Mouse (Mus musculus): ENCODE data around the gene Eif4a3. TPM values are rescaled to one million over a fixed set of nuclear protein-coding genes. Genes with fewer than 3 reads are reported as not detected.

Eif4a3 gene
- polyA plus RNA-seq (2014; fragmentation: Illumina TruSeq; extraction: RNeasy Lipid Tissue Mini Kit (QIAGEN cat#74804); ENCODE audit: low replicate concordance), result 31.3 TPM

DNA sequence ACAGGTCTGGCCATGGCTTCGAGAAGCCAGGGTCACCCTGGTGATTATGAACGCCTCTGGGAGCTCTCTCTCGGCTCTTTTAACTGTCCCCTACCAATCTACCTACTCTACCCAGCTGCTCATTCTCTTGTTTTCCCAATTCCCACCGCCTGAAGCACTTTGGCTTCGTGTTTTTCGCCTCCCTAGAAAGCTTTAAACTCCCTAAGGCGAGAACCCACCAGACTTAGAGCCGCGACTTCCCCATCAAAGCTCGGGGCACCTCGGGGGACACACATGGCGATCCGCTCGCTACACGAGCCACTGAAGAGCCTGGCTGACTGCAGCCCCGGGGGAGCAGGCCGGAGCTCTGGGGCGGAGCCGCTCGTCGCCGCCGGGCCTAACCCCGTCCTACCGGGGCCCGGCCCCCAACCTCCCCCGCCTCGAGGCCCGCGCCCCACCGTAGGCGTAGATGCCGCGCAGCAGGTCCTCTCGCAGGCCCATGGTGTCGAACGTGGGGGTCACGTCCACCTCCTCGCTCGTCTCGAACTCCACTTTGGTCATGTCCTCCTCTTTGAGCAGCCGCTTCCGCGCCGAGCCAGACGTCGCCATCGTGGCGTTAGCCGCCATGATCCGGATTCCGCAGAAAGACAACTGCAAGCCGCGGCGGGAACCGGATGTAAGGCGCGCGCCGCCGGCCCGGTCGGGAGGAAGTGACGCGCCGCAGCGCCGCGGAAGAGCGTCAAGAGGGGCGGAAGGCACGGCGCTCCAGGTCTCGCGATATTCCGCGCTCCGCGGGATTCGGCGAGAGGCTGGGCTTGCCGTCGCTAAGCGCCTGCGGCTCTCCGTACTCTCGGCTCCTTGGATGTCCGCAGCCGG, at the start of gene Eif4a3:
Gene Eif4a3, minus strand, starts transcription at position 699 of the 855 bp plus-strand sequence.

DNA sequence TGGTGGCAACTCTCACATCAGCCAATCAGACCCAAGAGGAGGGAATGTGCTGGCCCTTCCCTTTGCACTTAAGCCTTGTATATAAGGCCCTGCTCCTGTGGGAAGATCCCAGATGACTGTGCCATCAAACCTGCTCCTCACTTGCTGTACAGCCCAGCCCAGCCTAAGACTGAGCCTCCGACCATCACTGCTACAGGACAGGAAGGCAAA, 7.7 kb upstream of the Eif4a3 start, which contains the start of gene Card14:
Gene Card14, plus strand, starts transcription at position 111 of the 210 bp plus-strand sequence.

DNA sequence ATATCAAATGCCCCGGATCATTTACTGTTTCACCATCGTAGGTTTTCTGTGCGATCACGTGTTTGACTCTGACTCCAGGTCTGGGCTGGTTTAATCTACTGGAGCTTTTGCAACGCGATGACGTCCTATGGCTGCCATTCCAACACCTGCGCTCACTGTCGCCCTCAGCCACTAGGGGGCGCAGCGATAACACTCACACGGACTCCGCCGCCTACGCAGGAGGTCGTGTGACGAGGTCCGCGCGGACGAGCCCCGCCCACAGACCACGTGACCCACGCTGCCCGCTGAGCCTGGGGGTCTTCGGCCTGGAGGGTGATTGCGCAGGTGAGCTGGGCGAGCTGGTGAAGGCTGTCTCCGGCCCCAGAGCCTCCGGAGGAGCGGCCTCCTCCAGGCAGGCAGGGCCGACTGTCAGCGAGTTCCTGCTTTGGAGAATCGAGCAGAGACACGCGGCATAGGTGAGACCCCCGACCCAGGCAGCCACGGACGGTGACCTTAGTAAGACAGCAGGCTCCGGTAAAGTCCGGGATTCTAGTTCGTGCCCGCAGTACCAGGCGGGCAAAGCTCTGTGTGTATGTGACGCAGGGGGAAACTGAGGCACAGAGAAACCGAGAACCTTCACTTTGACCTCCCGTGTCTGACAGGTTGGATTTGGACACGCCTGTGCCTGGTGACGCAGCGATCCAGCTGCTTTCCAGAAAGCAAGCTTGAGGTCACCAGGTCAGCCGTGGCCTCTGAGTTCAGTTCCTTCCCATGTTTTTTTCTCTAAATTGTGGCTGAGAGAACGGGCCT, 31.9 kb downstream of the Eif4a3 start, which contains the start of gene Gaa:
Gene Gaa, plus strand, starts transcription at position 120 of the 789 bp plus-strand sequence.

Other genes starting within 250 kb of the Eif4a3 start
- 3.2 TPM for gene Cbx4, start 213.9 kb downstream of the Eif4a3 start, polyA plus RNA-seq (2014; fragmentation: Illumina TruSeq; extraction: RNeasy Lipid Tissue Mini Kit (QIAGEN cat#74804); ENCODE audit: low replicate concordance)
- gene Tbc1d16, start 71.6 kb downstream of the Eif4a3 start, polyA plus RNA-seq (2014; fragmentation: Illumina TruSeq; extraction: RNeasy Lipid Tissue Mini Kit (QIAGEN cat#74804); ENCODE audit: low replicate concordance), result 1.0 TPM
- not detected for gene Ccdc40, start 71.5 kb downstream of the Eif4a3 start, polyA plus RNA-seq (2014; fragmentation: Illumina TruSeq; extraction: RNeasy Lipid Tissue Mini Kit (QIAGEN cat#74804); ENCODE audit: low replicate concordance)
- not detected for gene Gaa, start 32.2 kb downstream of the Eif4a3 start, polyA plus RNA-seq (2014; fragmentation: Illumina TruSeq; extraction: RNeasy Lipid Tissue Mini Kit (QIAGEN cat#74804); ENCODE audit: low replicate concordance)
- gene Card14, start 7.7 kb upstream of the Eif4a3 start, polyA plus RNA-seq (2014; fragmentation: Illumina TruSeq; extraction: RNeasy Lipid Tissue Mini Kit (QIAGEN cat#74804); ENCODE audit: low replicate concordance), result not detected
- 0.74 TPM for gene Sgsh, start 55.4 kb upstream of the Eif4a3 start, polyA plus RNA-seq (2014; fragmentation: Illumina TruSeq; extraction: RNeasy Lipid Tissue Mini Kit (QIAGEN cat#74804); ENCODE audit: low replicate concordance)
- gene Slc26a11, start 55.5 kb upstream of the Eif4a3 start, polyA plus RNA-seq (2014; fragmentation: Illumina TruSeq; extraction: RNeasy Lipid Tissue Mini Kit (QIAGEN cat#74804); ENCODE audit: low replicate concordance), result 1.4 TPM
- 115 TPM for gene Rnf213, start 93.0 kb upstream of the Eif4a3 start, polyA plus RNA-seq (2014; fragmentation: Illumina TruSeq; extraction: RNeasy Lipid Tissue Mini Kit (QIAGEN cat#74804); ENCODE audit: low replicate concordance)
- 0.33 TPM for gene Endov, start 191.3 kb upstream of the Eif4a3 start, polyA plus RNA-seq (2014; fragmentation: Illumina TruSeq; extraction: RNeasy Lipid Tissue Mini Kit (QIAGEN cat#74804); ENCODE audit: low replicate concordance)
- gene Nptx1, start 247.7 kb upstream of the Eif4a3 start, polyA plus RNA-seq (2014; fragmentation: Illumina TruSeq; extraction: RNeasy Lipid Tissue Mini Kit (QIAGEN cat#74804); ENCODE audit: low replicate concordance), result 0.93 TPM